Mouse (Mus musculus): ENCODE results near the gene Foxi2.

DNA sequence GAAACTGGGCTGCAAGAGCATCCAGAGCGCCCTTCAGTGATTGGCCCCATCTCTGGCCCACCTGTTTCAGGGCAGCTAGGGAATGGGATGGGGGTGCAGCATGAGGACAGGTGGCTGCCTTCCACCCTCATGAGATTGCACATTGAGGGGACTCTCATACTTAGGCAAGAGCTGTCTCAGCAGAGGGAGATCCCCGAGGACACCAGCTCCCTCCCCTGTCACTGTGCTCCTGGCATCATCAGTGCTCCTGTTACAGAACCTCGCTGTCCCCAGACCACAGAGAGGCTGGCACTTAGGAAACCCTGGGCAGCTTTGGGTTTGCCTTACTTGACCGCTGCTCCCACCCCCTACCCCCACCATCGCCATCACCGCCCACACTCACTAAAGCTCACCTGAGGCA is 2.2 kb downstream of the Foxi2 start:
- TF ChIP-seq GATA1 (IDR thresholded peaks at IDR 0.05; ENCODE audit: borderline replicate concordance, low read length) (no peak), FLI1 (IDR thresholded peaks at IDR 0.05; ENCODE audit: low read length) (no peak)

Measured in megakaryocyte, embryonic 14.5 days (primary cell).